Mouse (Mus musculus): ENCODE data around the gene Frmd8.

DNA sequence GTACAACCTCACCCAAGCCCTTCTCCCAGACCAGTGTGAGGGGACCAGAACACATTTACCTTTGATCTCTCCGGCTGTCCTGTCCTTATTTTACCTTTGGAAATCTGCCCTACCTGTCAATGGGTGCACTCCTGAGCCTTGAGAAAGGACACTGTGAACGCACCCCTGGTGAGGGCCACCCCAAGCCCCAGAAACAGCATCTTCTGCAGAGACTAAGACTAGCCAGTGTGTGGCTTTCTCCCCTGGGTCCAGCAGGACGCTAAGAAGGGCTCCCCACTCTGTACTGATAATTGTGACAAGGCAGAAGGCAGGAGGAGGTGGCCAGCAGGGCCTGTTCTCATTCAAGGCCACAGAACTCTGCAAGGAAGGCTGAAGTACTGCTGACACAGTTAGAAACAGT is 3.8 kb upstream of the Frmd8 start:
- TF ChIP-seq GATA1 (IDR thresholded peaks at IDR 0.05; ENCODE audit: borderline replicate concordance, low read length) (no peak), FLI1 (IDR thresholded peaks at IDR 0.05; ENCODE audit: low read length) (no peak)

Data from megakaryocyte, embryonic 14.5 days (primary cell).